Mouse (Mus musculus) limb, embryonic 11.5 days (tissue): Measurements from ENCODE around the gene Camsap2. TPM values are rescaled to one million over a fixed set of nuclear protein-coding genes. Genes with fewer than 3 reads are reported as not detected.

Experiments
- ATAC-seq: fragments of 200-750 bp; cut with Nextera tagmentation; 2 replicates; pipeline ENCODE4 v1.8.0; 2017; ENCODE audit warnings: low read depth; ENCODE audit not compliant: insufficient number of reproducible peaks, low FRiP score, low TSS enrichment
- DNase-seq: peaks from one replicate; pipeline ENCODE4 v3.0.0-alpha.2; 2015; ENCODE audit warnings: low spot score
- H3K27ac ChIP-seq: fragments of 300-500 bp; sonication (generic); replicated peaks from 2 replicates; pipeline ENCODE4 v1.5.1; 2014; ENCODE audit warnings: low read depth, mild to moderate bottlenecking, low read length
- H3K27me3 ChIP-seq: fragments of 300-500 bp; sonication (generic); 2 replicates; pipeline ENCODE4 v1.6.1; 2014; ENCODE audit warnings: mild to moderate bottlenecking, low read length, mixed read lengths; ENCODE audit not compliant: control insufficient read depth, insufficient read depth
- H3K36me3 ChIP-seq: fragments of 300-500 bp; sonication (generic); 2 replicates; pipeline ENCODE4 v1.6.1; 2014; ENCODE audit warnings: mild to moderate bottlenecking, low read length, moderate library complexity, mixed read lengths; ENCODE audit not compliant: control insufficient read depth, insufficient read depth
- H3K4me1 ChIP-seq: fragments of 300-500 bp; sonication (generic); 2 replicates; pipeline ENCODE4 v1.6.1; 2014; ENCODE audit warnings: low read length, mixed read lengths; ENCODE audit not compliant: control insufficient read depth, insufficient read depth
- H3K4me2 ChIP-seq: fragments of 300-500 bp; sonication (generic); 2 replicates; pipeline ENCODE4 v1.6.1; 2014; ENCODE audit warnings: low read depth, mild to moderate bottlenecking, moderate library complexity; ENCODE audit not compliant: severe bottlenecking
- H3K4me3 ChIP-seq: fragments of 300-500 bp; sonication (generic); 2 replicates; pipeline ENCODE4 v1.5.1; 2014; ENCODE audit warnings: low read depth, low read length
- H3K9ac ChIP-seq: fragments of 300-500 bp; sonication (generic); 2 replicates; pipeline ENCODE4 v1.6.1; 2014; ENCODE audit warnings: mild to moderate bottlenecking, low read length
- H3K9me3 ChIP-seq: fragments of 300-500 bp; sonication (generic); 2 replicates; pipeline ENCODE4 v1.6.1; 2016; ENCODE audit warnings: low read length; ENCODE audit not compliant: control insufficient read depth
- WGBS: fragments of 180-500 bp; shearing (Covaris S2); extraction: QIAGEN DNeasy Blood & Tissue Kit; methylation state at CpG from one replicate; pipeline ENCODE4 v1.1.7; 2014; 5-methylcytosine and 5-hydroxymethylcytosine counted together
- polyA plus RNA-seq: library from polyadenylated mRNA; unstranded; fragments of >200 nt; fragmentation: Nextera tagmentation; extraction: Ambion mirVana; gene quantifications from 2 replicates; pipeline ENCODE4 v1.2.1, GENCODE M21; 2014

Camsap2 gene
- polyA plus RNA-seq, 1 experiment from 2014 or later = 20.6 TPM

DNA sequence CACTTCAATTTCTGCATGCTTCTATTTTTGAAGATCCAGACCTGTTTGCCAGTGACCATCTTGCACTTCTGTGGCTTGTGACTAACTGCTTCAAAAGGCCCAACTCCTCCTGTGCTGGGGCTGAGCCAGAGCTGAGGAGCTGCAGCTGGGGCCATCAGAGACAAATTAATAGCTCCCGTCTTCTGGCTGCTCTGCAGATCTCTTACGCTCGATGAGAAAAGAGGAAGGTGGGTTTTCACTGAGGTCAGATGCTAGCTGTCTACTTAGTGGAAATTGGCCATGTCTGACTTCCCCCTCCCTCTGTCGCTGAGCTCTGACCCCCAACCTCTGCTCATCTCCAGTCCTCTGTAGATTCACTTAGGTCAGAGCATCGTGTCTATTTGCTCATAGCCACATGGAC lies 96.2 kb downstream of the Camsap2 start:
- ATAC-seq (no peak), DNase-seq (no peak)
- WGBS = 58% methylated on average over 5 of the region's 5 CpGs
- H3K9ac ChIP-seq = no peak overlapping the region
- H3K36me3 ChIP-seq = no peaks in the 10 kb centered on the region
- no peaks in the 10 kb centered on the region for H3K27me3 ChIP-seq
- H3K4me1 ChIP-seq = no peaks in the 10 kb centered on the region
- no peaks in the 10 kb centered on the region for H3K9me3 ChIP-seq
- no peak overlapping the region for H3K4me2 ChIP-seq
- H3K27ac ChIP-seq = no peak overlapping the region
- no peak overlapping the region for H3K4me3 ChIP-seq

DNA sequence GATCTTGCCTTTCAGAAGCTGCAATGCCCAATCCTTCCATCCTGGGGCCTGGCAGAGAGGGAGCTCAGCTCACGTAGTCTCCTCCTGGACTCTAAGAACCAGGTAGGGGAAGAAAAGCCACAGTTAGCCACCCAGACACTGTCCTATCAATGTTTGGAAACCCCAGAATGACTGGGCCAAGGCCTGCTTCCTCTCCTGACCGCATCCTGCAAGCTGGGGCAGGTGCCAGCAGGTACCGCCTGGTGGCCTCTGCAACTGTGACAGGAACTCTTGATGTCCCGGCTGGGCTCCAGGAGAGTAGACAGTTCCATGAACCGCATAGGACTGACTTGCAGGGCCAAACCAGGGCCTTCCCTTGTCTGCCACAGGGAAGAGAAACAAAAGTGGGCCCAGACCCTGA lies 98.5 kb downstream of the Camsap2 start:
- Histone ChIP-seq H3K9me3 (no peaks in the 10 kb centered on the region), H3K4me2 (no peak overlapping the region), H3K9ac (no peak overlapping the region), H3K36me3 (no peaks in the 10 kb centered on the region), H3K4me3 (no peak overlapping the region), H3K4me1 (no peaks in the 10 kb centered on the region), H3K27me3 (no peaks in the 10 kb centered on the region), H3K27ac (no peak overlapping the region)
- no peak for DNase-seq
- ATAC-seq = no peak
- 78% methylated on average over 5 of the region's 5 CpGs for WGBS

DNA sequence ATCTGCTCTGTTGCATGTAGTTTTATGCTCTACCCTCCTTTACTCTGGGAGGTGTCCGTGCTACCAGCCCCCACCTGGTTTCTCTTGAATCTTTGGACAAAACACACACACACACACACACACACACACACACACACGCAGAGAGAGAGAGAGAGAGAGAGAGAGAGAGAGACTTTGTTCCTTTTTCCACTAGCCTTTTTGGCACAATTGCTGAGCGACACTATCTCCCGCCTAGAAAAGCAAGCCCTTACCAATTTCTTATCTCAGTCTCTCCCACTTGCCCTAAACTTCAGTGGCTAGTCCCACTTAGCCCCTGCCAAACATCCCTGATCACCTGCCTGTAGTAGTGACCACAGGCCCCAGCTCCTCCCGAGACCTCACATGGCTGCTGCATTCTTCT lies 101.4 kb downstream of the Camsap2 start:
- H3K4me2 ChIP-seq = no peak overlapping the region
- H3K27me3 ChIP-seq = no peaks in the 10 kb centered on the region
- no peak overlapping the region for H3K4me3 ChIP-seq
- H3K36me3 ChIP-seq = no peaks in the 10 kb centered on the region
- H3K4me1 ChIP-seq = no peaks in the 10 kb centered on the region
- H3K9ac ChIP-seq = no peak overlapping the region
- 88% methylated on average over 5 of the region's 5 CpGs for WGBS
- DNase-seq (no peak), ATAC-seq (no peak)
- no peaks in the 10 kb centered on the region for H3K9me3 ChIP-seq
- no peak overlapping the region for H3K27ac ChIP-seq

DNA sequence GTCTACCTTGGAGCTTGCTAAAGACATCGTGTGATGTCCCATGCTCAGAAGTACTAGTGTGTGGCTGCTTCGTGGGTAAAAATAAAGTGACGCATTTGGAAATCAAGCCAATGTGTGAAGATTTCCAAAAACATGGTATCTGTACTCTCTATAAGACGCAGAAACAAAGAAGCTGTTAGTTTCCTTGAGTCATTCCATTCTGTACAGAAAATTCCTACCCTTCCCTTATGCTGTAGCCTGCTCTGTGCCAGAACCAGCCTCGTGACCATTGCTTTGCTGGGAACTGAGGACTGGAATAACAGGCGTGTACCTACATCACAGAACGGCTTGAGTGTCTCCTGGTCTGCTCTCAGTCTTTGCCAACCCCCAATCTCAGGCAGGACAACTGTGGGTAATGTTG lies 104.1 kb downstream of the Camsap2 start:
- WGBS = 88% methylated on average over 7 of the region's 7 CpGs
- no peaks in the 10 kb centered on the region for H3K36me3 ChIP-seq
- no peak for ATAC-seq

DNA sequence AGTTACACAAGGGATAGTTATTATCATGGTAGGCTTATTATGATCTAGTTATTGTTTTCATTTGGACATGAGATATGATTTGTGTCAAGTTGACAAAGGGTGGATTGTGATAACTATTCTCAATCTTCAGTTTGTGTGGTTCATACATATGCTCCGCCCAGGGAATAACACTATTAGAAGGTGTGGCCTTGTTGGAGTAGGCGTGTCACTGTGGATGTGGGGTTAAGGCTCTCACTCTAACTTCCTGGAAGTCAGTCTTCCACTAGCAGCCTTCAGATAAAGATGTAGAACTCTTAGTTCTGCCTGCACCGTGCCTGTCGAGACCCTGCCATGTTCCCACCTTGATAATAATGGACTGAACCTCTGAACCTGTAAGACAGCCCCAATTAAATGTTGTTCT lies 107.4 kb downstream of the Camsap2 start:
- WGBS = 88% methylated on average over 4 of the region's 4 CpGs
- 0 out of 2 replicates have a peak, but pooled peaks cover 2% of the 10 kb centered on the region for H3K4me1 ChIP-seq
- H3K9me3 ChIP-seq = no peaks in the 10 kb centered on the region
- H3K27ac ChIP-seq = no peak overlapping the region
- ATAC-seq (no peak), DNase-seq (no peak)
- H3K27me3 ChIP-seq = no peaks in the 10 kb centered on the region
- H3K4me2 ChIP-seq = no peak overlapping the region
- no peak overlapping the region for H3K9ac ChIP-seq
- H3K4me3 ChIP-seq = no peak overlapping the region
- no peaks in the 10 kb centered on the region for H3K36me3 ChIP-seq

More for the DNA sequence above, 104.1 kb downstream of the Camsap2 start:
- no peaks in the 10 kb centered on the region for H3K27me3 ChIP-seq
- no peaks in the 10 kb centered on the region for H3K9me3 ChIP-seq
- H3K4me2 ChIP-seq = no peak overlapping the region
- no peak overlapping the region for H3K27ac ChIP-seq
- H3K9ac ChIP-seq = no peak overlapping the region
- no peaks in the 10 kb centered on the region for H3K4me1 ChIP-seq
- no peak for DNase-seq
- no peak overlapping the region for H3K4me3 ChIP-seq

DNA sequence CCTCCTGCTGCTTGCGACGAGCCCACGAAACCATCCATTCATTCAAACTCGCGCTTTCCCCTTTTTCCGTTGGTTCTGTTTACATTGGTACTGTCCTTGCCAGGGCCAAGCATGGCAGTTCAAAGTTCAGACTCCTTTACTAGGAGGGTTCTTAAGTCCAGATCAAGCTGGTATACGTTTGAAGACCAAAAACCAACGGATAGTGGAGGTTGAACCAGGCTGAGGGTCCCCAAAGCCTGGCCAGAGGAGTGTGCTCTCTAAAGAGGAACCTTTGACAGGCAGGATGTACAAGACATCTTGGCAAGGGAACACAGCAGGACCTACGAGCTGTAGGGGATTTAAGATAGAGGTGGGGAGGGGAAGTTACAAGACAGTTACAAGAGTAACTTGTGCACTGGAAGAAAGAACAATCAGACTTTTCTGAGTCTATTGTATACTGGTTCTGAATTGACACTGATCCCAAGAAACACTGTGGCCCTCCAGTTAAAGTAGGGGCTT lies 111.3 kb downstream of the Camsap2 start:
- Histone ChIP-seq H3K9me3 (no peaks in the 10 kb centered on the region), H3K4me2 (peak overlapping the region; percentile 80), H3K27me3 (no peaks in the 10 kb centered on the region), H3K4me1 (peaks cover 30% of the 10 kb centered on the region), H3K27ac (no peak overlapping the region; the same call in 1 of the 2 replicates), H3K9ac (peak overlapping the region; percentile 82), H3K36me3 (no peaks in the 10 kb centered on the region), H3K4me3 (peak overlapping the region; percentile 73)
- ATAC-seq (no peak), DNase-seq (no peak)
- WGBS = 3% methylated on average over 9 of the region's 9 CpGs

DNA sequence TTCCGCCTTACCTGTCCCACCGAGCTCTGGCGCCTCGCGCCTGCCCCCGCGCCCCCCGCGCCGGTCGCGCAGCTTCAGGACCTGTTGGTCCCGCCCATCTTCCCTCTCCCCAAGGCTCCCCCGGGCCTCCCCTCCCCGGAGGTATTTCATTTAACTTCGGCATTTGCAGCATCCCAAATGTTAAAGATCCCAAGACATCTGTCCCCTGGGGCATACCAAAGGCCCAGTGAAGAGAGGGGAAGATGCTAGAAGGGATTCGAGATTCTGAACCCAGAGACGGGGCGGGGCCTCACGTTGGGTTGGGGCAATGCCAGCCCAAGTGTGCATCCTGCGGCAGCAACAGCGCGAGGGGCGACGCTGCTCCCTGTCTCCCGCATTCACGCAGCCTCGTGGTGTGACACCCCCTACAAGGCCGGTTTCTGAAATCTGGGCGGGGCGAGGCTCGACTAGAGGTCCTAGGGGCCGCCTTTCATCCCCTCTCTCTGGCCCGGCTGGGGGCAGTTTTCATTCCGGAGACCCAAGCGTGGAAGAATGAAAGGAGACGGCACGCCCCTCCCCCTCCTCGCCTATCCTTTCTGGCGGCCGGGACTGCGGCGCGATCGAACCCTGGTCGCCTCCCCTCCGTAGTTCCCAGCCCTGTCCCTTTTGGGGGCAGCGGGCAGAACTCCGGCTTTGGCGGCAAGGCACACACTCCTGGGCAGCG lies 111.9 kb downstream of the Camsap2 start, which contains the start of gene Inava:
Gene Inava, minus strand, starts transcription at position 373 of the 703 bp plus-strand sequence.
- DNase-seq (peak; percentile 90), ATAC-seq (peak; percentile 84)
- Histone ChIP-seq H3K27ac (peak within 1 kb of the TSS; percentile 70), H3K27me3 (no peaks in the 10 kb centered on the region), H3K9me3 (no peaks in the 10 kb centered on the region), H3K4me2 (peak within 1 kb of the TSS; percentile 80), H3K4me1 (peaks cover 36% of the 10 kb centered on the region), H3K36me3 (no peaks in the 10 kb centered on the region), H3K4me3 (peak within 1 kb of the TSS; percentile 73), H3K9ac (peak within 1 kb of the TSS; percentile 82)
- WGBS = under 1% methylated on average over 49 of the region's 51 CpGs

DNA sequence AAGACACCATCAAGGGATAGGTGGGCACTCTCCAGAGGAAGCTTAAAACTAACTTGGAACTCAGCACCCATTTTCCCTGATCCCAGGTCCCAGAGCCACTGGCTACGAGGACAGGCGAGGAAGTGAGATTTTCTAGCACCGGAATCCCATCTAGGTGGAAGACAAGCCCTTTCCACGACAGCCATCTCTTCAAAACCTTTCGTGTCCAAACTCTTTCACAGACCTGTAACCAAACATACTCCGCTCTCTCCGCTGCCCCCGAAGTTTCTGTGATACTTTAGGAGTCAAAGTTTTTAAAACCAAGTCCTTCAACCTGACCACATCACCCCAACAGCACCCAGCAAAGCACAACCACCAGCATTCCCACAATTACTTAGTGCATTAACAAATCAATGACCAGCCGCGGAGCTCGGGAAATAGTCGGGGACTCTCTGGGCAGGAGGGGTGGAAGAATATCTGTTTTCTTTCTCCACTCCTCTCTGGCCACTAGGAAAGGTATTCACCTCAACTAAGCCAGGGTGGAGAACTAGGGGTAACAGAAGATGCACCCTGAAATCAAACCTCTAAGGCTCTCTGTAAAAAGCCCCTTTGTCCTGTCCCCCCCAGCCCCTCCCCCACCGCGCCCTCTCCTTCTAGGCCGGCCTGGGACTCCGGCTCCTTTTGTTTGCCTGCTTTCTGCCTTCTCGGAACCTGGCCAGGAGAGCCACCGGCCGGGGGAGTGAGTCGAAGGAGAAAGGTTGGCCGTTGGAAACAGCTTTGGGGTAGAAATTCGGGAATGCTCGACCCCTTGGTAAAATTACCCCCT lies 112.7 kb downstream of the Camsap2 start:
- no peaks in the 10 kb centered on the region for H3K27me3 ChIP-seq
- no peaks in the 10 kb centered on the region for H3K9me3 ChIP-seq
- H3K36me3 ChIP-seq = no peaks in the 10 kb centered on the region
- DNase-seq (peak; percentile 63), ATAC-seq (peak; percentile 27; the same call in 1 of the 2 replicates)
- H3K4me2 ChIP-seq = peak overlapping the region; percentile 80
- peaks cover 43% of the 10 kb centered on the region for H3K4me1 ChIP-seq
- WGBS = under 1% methylated on average over 23 of the region's 23 CpGs
- peak overlapping the region; percentile 23; the same call in 1 of the 2 replicates for H3K27ac ChIP-seq
- H3K9ac ChIP-seq = peak overlapping the region; percentile 82
- H3K4me3 ChIP-seq = peak overlapping the region; percentile 73
